In the genomic region with DNA sequence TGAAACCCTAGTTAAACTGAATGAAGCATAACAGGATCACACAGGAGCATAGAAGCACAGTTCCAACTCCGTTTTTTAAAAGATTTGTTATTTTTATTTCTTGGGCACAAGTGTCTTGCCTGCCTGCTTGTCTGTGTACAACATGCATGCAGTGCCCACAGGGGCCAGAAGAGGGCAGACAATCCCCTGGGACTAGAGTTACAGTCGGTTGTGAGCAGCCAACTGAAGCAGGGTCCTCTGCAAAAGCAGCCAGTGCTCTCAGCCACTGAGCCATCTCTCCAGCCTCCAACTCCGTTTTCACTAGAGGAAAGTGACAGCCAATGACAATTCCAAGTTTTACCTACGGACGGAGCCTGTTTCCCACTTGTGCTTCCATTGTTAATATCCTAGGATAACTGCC, we compare ENCODE assay signal across 9 mouse cellular contexts. TPM values are rescaled to one million over a fixed set of nuclear protein-coding genes. Genes with fewer than 3 reads are reported as not detected.
DNase-seq lines count a peak whose midpoint lies in the region; ATAC-seq and TF ChIP-seq lines count a peak whose summit lies in the region.
"Had no signal": no experiment of that assay in that cellular context is flagged by ENCODE, and none has a peak within 500 bp of the region (broad histone marks: within the 10 kb centered on the region; RNA-seq: fewer than 3 reads in every experiment).

No protein-coding gene starts in this region.

- 0 out of 2 replicates have a peak, but pooled peaks have one; percentile 22 for TF ChIP-seq CTCF in olfactory bulb, adult 2 months (IDR thresholded peaks at IDR 0.05; ENCODE audit: insufficient read depth, low read depth, low read length)

- 59% methylated on average over 5 of the region's 5 CpGs for WGBS in midbrain, embryonic 11.5 days
- WGBS in midbrain, embryonic 16.5 days, result 60% methylated on average over 5 of the region's 5 CpGs
- 48% methylated on average over 5 of the region's 5 CpGs for WGBS in kidney, embryonic 14.5 days
- WGBS in olfactory bulb, adult 2 months, result 61% methylated on average over 5 of the region's 5 CpGs

- no peaks in the 10 kb centered on the region for H3K36me3 ChIP-seq in midbrain, embryonic 11.5 days (ENCODE audit: control insufficient read depth, insufficient read depth, low read length)
- no peaks in the 10 kb centered on the region for H3K36me3 ChIP-seq in midbrain, embryonic 16.5 days (ENCODE audit: control insufficient read depth, insufficient read depth, low read length)
- H3K36me3 ChIP-seq in kidney, embryonic 14.5 days (ENCODE audit: control insufficient read depth, insufficient read depth, low read length), result no peaks in the 10 kb centered on the region

- no peak overlapping the region for H3K27ac ChIP-seq in midbrain, embryonic 11.5 days (ENCODE audit: low read depth, low read length)
- no peak overlapping the region for H3K27ac ChIP-seq in midbrain, embryonic 16.5 days (ENCODE audit: low read length)
- no peak overlapping the region for H3K27ac ChIP-seq in kidney, embryonic 14.5 days (ENCODE audit: low read depth, low read length)
- no peak overlapping the region for H3K27ac ChIP-seq in olfactory bulb, adult 2 months (ENCODE audit: insufficient read depth, low read depth, low read length)

- no peaks in the 10 kb centered on the region for H3K9me3 ChIP-seq in midbrain, embryonic 11.5 days (ENCODE audit: control insufficient read depth, low read length)
- no peaks in the 10 kb centered on the region for H3K9me3 ChIP-seq in midbrain, embryonic 16.5 days (replicated peaks; ENCODE audit: control insufficient read depth, low read length, poor library complexity, severe bottlenecking)
- no peaks in the 10 kb centered on the region for H3K9me3 ChIP-seq in kidney, embryonic 14.5 days (ENCODE audit: control insufficient read depth, low read length)

- no peak for ATAC-seq in midbrain, embryonic 11.5 days (ENCODE audit: low FRiP score)
- ATAC-seq in midbrain, embryonic 16.5 days, result no peak
- no peak for ATAC-seq in kidney, embryonic 14.5 days (ENCODE audit: low FRiP score, low TSS enrichment)
- ATAC-seq in activated CD4-positive, CD25-positive, alpha-beta regulatory T cell, adult 4 months, result no peak

- H3K4me2 ChIP-seq in midbrain, embryonic 11.5 days, result no peak overlapping the region
- H3K4me2 ChIP-seq in midbrain, embryonic 16.5 days (ENCODE audit: low read length), result no peak overlapping the region
- H3K4me2 ChIP-seq in kidney, embryonic 14.5 days (replicated peaks; ENCODE audit: low read depth, low read length), result 0 out of 2 replicates have a peak overlapping the region, but pooled peaks have one; percentile 15

- no peaks in the 10 kb centered on the region for H3K27me3 ChIP-seq in midbrain, embryonic 11.5 days (ENCODE audit: control insufficient read depth, insufficient read depth, low read length)
- H3K27me3 ChIP-seq in midbrain, embryonic 16.5 days (ENCODE audit: control insufficient read depth, insufficient read depth, low read depth, low read length), result no peaks in the 10 kb centered on the region
- no peaks in the 10 kb centered on the region for H3K27me3 ChIP-seq in kidney, embryonic 14.5 days (ENCODE audit: control insufficient read depth, insufficient read depth, low read length)

- H3K9ac ChIP-seq in midbrain, embryonic 11.5 days (ENCODE audit: low read length), result no peak overlapping the region
- H3K9ac ChIP-seq in midbrain, embryonic 16.5 days (ENCODE audit: low read depth, low read length), result no peak overlapping the region
- H3K9ac ChIP-seq in kidney, embryonic 14.5 days (ENCODE audit: low read depth, low read length), result no peak overlapping the region

- no peaks in the 10 kb centered on the region for H3K4me1 ChIP-seq in midbrain, embryonic 11.5 days (ENCODE audit: control insufficient read depth, insufficient read depth, low read length)
- H3K4me1 ChIP-seq in midbrain, embryonic 16.5 days (ENCODE audit: control insufficient read depth, insufficient read depth, low read length), result no peaks in the 10 kb centered on the region
- no peaks in the 10 kb centered on the region for H3K4me1 ChIP-seq in kidney, embryonic 14.5 days (ENCODE audit: control insufficient read depth, insufficient read depth, low read length)
- no peaks in the 10 kb centered on the region for H3K4me1 ChIP-seq in olfactory bulb, adult 2 months (ENCODE audit: control insufficient read depth, insufficient read depth, low read length)

- peak; percentile 11 for DNase-seq in gastrocnemius, adult 18-20 months (ENCODE audit: low spot score)
- DNase-seq in gastrocnemius, postnatal 25 days, result no peak
- peak; percentile 90 for DNase-seq in midbrain, embryonic 11.5 days (ENCODE audit: low spot score, missing footprints)
- peak; percentile 43 for DNase-seq in adrenal gland, postnatal 25 days

- TF ChIP-seq POLR2A in olfactory bulb, adult 2 months (IDR thresholded peaks at IDR 0.05; ENCODE audit: insufficient read depth, low read depth, low read length), result no peak

- H3K4me3 ChIP-seq in midbrain, embryonic 11.5 days (ENCODE audit: low read depth, low read length), result no peak overlapping the region
- no peak overlapping the region for H3K4me3 ChIP-seq in midbrain, embryonic 16.5 days (ENCODE audit: low read depth, low read length)
- no peak overlapping the region for H3K4me3 ChIP-seq in kidney, embryonic 14.5 days (ENCODE audit: low read length)
- H3K4me3 ChIP-seq in olfactory bulb, adult 2 months (ENCODE audit: insufficient read depth, low read depth, low read length), result no peak overlapping the region

RNA-seq across cellular contexts. Expression of a gene that starts 33.4 kb away (rescaled TPM):
- not detected for total RNA-seq in gastrocnemius, adult 18-20 months (2021)
- total RNA-seq in gastrocnemius, postnatal 25 days (2021), result not detected
- polyA plus RNA-seq in midbrain, embryonic 11.5 days (2014; fragmentation: Nextera tagmentation; extraction: Ambion mirVana), result 0.39 and 0.78 TPM in 2 replicates
- 1.1 and 1.9 TPM in 2 replicates for polyA plus RNA-seq in midbrain, embryonic 16.5 days (2015; fragmentation: Nextera tagmentation; extraction: Ambion mirVana)
- total RNA-seq in adrenal gland, postnatal 25 days (2021), result not detected in 2 replicates
- polyA plus RNA-seq in kidney, embryonic 14.5 days (2014; fragmentation: Nextera tagmentation; extraction: Ambion mirVana), result 6.0 and 7.9 TPM in 2 replicates
- polyA plus RNA-seq in olfactory bulb, adult 2 months (2012; ENCODE audit: insufficient read depth, insufficient read length, low replicate concordance, missing spikeins), result not detected in 2 replicates
- not detected for polyA plus RNA-seq in activated CD4-positive, CD25-positive, alpha-beta regulatory T cell, adult 4 months (2017; shearing (Covaris generic))
- total RNA-seq: adrenal gland, adult 18-20 months had no signal
